Mouse (Mus musculus): ENCODE results near the gene Gm11487. TPM values are rescaled to one million over a fixed set of nuclear protein-coding genes. Genes with fewer than 3 reads are reported as not detected.
"Not testable (repeated sequence)": the region's sequence is repeated elsewhere in the genome, so short reads cannot be mapped to it uniquely, and the experiment has no call there.

The Gm11487 gene
- polyA plus RNA-seq (2016; fragmentation: Nextera tagmentation; extraction: Ambion mirVana) = not detected in 2 replicates

- not testable (repeated sequence) for H3K9ac ChIP-seq; H3K4me3 ChIP-seq; H3K4me1 ChIP-seq; H3K36me3 ChIP-seq; H3K27me3 ChIP-seq; H3K27ac ChIP-seq; H3K9me3 ChIP-seq (replicated peaks); H3K4me2 ChIP-seq (replicated peaks); ATAC-seq (ENCODE audit: low FRiP score)
- 94% methylated on average over 4 of the region's 4 CpGs for WGBS
Measured at GRCm38 (mm10) chr4:73404972-73405371, at the start of gene Gm11487. TSS of gene Gm11487 (minus strand) at chr4:73405072.

DNA sequence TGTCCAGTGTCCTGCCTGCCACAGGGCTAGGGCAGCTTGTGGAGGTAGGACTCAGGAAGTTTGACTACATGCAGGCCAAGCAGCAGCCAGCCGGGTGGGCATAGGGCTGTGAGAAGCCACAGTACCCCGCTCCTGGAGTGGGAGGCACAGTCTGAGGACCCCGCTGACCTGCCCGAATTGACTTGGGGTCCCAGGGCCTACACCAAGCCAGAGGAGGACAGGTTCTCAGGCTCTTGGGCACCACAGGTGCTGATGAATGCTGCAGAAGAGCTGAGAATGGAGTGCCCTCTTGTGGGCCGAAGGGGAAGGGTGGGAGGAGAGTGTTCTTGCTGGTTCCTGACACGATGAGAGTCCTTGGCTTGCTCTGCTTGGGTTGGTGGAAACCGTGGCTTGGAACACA lies 39.8 kb upstream of the Gm11487 start:
- ATAC-seq (ENCODE audit: low FRiP score) = peak; percentile 52
- H3K4me1 ChIP-seq = no peaks in the 10 kb centered on the region
- no peaks in the 10 kb centered on the region for H3K36me3 ChIP-seq
- no peak overlapping the region for H3K9ac ChIP-seq
- WGBS = 57% methylated on average over 7 of the region's 7 CpGs
- H3K27ac ChIP-seq = no peak overlapping the region
- no peak overlapping the region for H3K4me2 ChIP-seq (replicated peaks)
- H3K9me3 ChIP-seq (replicated peaks) = no peaks in the 10 kb centered on the region
- H3K27me3 ChIP-seq = no peaks in the 10 kb centered on the region
- no peak overlapping the region for H3K4me3 ChIP-seq

DNA sequence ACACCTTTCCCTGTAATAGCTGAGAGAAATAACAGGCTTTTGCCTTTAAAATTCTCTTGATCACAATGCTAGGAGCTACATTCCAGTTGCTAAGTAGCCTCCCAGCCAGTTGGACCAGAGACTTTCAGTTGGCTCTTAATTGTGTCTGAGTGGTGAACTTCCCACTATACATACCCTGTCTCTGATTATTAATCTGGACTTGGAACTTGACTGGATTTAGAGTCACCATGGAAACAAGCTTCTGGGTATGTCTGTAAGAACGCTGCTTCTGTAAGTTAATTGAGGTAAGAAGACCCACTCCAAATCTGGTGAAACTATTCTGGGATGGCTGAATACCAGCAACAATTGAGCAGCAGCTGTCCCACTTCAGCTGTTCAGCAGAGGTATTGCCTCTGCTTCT lies 37.7 kb upstream of the Gm11487 start:
- ATAC-seq (ENCODE audit: low FRiP score) = no peak
- H3K36me3 ChIP-seq = no peaks in the 10 kb centered on the region
- WGBS = 58% methylated on average over 1 of the region's 1 CpGs
- no peak overlapping the region for H3K4me2 ChIP-seq (replicated peaks)
- no peak overlapping the region for H3K9ac ChIP-seq
- H3K27ac ChIP-seq = no peak overlapping the region
- H3K4me1 ChIP-seq = no peaks in the 10 kb centered on the region
- H3K4me3 ChIP-seq = no peak overlapping the region
- no peaks in the 10 kb centered on the region for H3K27me3 ChIP-seq
- H3K9me3 ChIP-seq (replicated peaks) = no peaks in the 10 kb centered on the region

GRCm38 (mm10) chr4:73425903-73426302 lies 21.0 kb upstream of the Gm11487 start:
- Histone ChIP-seq H3K27me3 (no peaks in the 10 kb centered on the region), H3K9me3 (replicated peaks) (no peaks in the 10 kb centered on the region), H3K4me2 (replicated peaks) (no peak overlapping the region), H3K4me1 (no peaks in the 10 kb centered on the region), H3K4me3 (no peak overlapping the region), H3K27ac (no peak overlapping the region), H3K36me3 (no peaks in the 10 kb centered on the region), H3K9ac (no peak overlapping the region)
- 83% methylated on average over 3 of the region's 3 CpGs for WGBS
- no peak for ATAC-seq (ENCODE audit: low FRiP score)

DNA sequence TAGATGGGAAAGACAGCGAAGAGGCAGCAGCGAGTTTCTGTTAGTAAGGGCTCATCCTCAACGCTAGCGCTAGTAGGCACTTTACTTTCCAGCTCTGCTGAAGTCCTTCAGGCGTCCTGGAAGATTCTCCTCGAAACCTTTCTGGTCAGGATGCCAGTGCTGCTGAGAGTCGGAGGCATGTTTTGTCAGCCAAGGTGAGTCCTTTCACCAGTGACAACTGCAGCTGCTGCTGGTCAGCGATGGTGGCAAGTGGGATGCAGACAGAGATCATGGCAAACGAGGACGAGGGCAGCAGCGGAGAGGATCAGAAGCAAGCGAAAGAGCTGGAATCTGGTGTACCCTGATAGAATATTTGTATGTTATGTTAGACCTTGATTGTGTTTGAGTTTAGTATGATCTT lies 18.2 kb upstream of the Gm11487 start:
- no peaks in the 10 kb centered on the region for H3K9me3 ChIP-seq (replicated peaks)
- no peak overlapping the region for H3K4me3 ChIP-seq
- no peaks in the 10 kb centered on the region for H3K36me3 ChIP-seq
- 96% methylated on average over 12 of the region's 12 CpGs for WGBS
- H3K27me3 ChIP-seq = no peaks in the 10 kb centered on the region
- ATAC-seq (ENCODE audit: low FRiP score) = no peak
- no peak overlapping the region for H3K4me2 ChIP-seq (replicated peaks)
- H3K9ac ChIP-seq = no peak overlapping the region
- H3K4me1 ChIP-seq = no peaks in the 10 kb centered on the region
- H3K27ac ChIP-seq = no peak overlapping the region

DNA sequence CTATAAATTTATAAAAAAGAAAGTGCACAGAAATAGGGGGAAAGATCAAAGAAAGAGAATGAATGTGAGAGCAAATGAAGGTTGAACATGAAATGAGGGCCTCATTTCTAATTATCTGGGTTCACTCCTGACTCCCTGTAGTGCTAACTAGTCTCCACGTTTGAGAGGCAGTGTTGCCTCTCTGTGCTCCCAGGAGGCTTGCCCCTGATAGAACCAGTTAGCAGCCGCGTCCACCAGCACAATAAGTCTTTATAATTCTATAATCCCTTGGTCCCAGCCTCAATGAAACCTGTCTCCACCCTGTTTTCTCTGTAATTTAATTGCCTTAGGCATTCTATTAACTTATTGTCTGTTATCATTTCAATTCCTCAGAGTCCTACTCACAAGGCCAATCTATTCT lies 38.3 kb downstream of the Gm11487 start:
- no peak overlapping the region for H3K27ac ChIP-seq
- no peaks in the 10 kb centered on the region for H3K9me3 ChIP-seq (replicated peaks)
- no peaks in the 10 kb centered on the region for H3K4me1 ChIP-seq
- no peak overlapping the region for H3K4me3 ChIP-seq
- no peak overlapping the region for H3K4me2 ChIP-seq (replicated peaks)
- WGBS = 22% methylated on average over 3 of the region's 3 CpGs
- H3K36me3 ChIP-seq = no peaks in the 10 kb centered on the region
- H3K9ac ChIP-seq = no peak overlapping the region
- H3K27me3 ChIP-seq = no peaks in the 10 kb centered on the region
- peak; percentile 87 for ATAC-seq (ENCODE audit: low FRiP score)

Other genes with a start within 250 kb of the Gm11487 start
- gene Gm11238, start 202.8 kb upstream of the Gm11487 start, polyA plus RNA-seq (2016; fragmentation: Nextera tagmentation; extraction: Ambion mirVana) = not detected in 2 replicates
- not detected in 2 replicates for gene Gm11237, start 217.9 kb upstream of the Gm11487 start, polyA plus RNA-seq (2016; fragmentation: Nextera tagmentation; extraction: Ambion mirVana)
- gene Gm11236, start 233.0 kb upstream of the Gm11487 start, polyA plus RNA-seq (2016; fragmentation: Nextera tagmentation; extraction: Ambion mirVana) = not detected in 2 replicates

Measured in hindbrain, embryonic 12.5 days (tissue).